Mouse (Mus musculus) layer of hippocampus, adult 9-11 months (tissue): ENCODE data around the gene Zfp110.
"Not testable (repeated sequence)": the region's sequence is repeated elsewhere in the genome, so short reads cannot be mapped to it uniquely, and the experiment has no call there.

Experiments
- DNase-seq: peaks from one replicate; pipeline ENCODE4 v3.0.0; 2022

Zfp110 gene

DNA sequence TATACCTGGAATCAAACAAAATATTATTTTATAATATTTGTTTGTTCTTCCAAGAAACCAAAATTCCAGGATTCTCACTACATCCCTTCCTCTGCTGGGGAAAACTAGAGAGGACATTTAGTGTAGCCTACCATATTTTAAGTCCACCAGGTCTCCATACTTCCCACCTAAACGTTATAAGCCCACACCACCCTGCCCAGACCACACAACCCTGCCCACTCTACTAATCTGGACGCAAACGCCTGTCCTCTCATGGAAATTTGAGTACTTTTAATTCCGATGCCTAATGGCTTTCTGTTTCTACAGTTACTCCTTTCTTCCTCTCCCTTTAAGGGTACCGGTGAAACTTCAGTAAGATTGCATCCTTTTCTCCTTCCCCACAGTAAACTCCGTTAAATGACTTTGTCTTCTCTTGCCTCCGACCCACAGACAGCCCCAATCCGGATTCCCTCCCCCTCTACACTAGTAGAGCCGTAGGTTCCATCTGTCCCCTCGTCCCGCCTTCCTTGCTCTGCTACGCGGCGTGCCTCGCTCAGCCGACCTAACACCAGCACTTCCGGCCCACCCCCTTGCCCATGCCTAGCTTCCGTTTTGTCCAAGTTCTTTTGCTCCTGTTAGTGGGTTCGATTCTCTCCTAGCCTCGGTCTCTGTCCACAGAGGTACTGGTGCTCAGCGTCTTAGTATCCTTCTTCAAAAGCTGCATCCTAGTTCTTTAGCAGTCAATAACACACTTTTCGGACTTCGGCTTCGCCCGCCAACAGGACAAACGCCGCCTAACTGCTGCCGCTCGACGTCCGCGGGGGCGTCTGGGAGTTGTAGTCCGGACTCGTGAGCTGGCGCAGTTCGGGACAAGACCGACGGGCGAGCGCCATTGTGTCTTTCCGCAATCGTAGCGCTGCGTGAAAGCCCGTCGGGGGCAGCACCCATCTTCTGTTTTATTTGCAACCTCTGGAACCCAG lies at the start of gene Zfp110:
TSS of gene Zfp110 (plus strand) at position 600 of the 959 bp plus-strand sequence.
- DNase-seq: peak; percentile 85

DNA sequence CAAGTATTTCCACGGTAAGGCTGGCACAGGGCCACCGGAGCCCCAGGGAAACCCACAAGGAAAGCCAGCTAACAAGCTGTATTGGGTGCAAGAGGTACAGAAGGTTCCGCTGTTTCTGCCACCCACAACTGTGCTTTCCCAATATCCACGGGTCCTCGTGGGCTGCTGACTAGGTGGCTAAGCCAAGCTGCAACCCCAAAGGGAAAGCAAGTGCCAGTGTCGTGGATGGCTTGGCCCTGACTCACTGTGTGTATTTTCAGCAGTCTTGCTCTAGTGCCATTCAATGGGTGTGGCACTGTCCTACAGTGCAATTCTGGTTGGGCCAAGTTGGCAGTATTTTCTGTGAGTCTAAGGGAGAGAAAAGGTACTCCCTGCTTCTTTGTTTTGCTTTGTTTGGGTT lies 47.2 kb upstream of the Zfp110 start:
- peak; percentile 9 for DNase-seq

DNA sequence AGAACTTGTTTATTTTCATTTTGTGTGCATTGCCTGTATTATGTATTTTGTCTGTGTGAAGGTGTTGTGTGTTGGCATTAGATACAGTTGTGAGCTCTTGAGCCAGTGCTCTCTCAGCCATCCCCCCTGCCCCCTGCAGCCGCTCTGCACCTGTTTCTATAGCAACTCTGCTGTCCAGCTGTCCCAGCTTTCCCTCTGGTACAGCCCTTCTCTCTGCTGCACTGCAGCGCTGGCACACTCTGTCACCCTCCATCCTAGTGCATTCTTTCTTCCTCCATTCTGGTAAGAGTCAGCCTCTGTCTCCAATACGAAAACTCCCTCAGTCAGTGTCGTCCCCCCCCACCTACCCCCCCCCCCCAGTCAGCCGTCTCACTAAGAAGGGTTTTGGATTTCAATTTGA lies 46.5 kb upstream of the Zfp110 start:
- DNase-seq: no peak

DNA sequence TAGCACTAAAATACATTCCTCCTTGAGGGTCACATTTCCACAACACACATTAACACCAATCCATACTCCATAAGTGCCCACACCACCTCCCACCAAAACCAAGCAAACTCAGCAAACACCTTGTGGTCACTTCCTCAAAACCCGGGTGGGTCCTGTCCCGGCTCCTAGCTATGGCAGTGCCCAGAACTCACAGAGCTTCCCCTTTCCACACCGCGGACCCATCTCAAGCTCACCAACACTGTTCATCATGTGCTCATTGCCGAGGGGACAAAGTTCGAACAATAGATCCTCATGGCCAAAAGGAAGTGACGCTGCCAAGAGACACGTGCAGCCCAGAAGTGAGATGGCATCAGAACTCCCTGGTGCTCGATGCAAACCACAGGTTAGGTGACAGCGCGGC lies 41.9 kb upstream of the Zfp110 start:
- not testable (repeated sequence) for DNase-seq

DNA sequence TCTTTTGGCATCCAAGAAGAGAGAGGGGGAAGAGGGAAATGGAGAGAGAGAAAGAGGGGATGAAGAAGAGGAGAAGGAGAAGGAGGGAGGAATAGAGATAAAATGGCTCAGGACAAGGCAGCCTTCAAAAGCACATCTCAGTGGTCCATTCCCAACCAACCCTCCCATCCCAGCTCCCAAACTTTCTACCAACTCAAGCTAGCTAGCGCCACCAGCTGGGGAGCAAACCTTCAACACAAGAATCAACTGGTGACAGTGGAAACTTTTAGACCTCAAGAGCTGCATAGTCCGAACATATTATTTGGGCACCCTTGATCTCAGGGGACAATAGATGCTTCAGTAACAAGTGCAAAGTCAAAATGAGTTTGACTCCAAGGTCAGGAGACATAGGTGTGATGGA lies 36.6 kb upstream of the Zfp110 start:
- no peak for DNase-seq

DNA sequence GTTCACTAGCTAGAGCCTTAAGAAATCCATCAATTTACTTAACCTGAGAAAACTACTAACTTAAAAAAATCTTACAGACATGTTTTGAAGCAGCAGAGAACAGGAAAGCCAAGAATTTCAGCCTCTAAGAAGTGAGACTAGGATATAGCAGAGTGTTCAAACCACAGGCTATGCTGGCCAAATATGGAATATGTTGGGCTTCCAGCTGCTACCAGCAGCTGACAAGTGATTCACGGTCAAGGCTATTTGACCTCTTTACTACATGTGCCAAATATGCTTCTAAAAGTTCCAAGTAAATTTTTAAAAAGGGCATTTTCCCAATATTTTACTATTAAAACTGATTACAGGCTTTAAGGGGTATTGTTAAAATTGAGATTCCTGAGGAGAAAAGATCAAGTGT lies 35.0 kb upstream of the Zfp110 start:
- DNase-seq: no peak

DNA sequence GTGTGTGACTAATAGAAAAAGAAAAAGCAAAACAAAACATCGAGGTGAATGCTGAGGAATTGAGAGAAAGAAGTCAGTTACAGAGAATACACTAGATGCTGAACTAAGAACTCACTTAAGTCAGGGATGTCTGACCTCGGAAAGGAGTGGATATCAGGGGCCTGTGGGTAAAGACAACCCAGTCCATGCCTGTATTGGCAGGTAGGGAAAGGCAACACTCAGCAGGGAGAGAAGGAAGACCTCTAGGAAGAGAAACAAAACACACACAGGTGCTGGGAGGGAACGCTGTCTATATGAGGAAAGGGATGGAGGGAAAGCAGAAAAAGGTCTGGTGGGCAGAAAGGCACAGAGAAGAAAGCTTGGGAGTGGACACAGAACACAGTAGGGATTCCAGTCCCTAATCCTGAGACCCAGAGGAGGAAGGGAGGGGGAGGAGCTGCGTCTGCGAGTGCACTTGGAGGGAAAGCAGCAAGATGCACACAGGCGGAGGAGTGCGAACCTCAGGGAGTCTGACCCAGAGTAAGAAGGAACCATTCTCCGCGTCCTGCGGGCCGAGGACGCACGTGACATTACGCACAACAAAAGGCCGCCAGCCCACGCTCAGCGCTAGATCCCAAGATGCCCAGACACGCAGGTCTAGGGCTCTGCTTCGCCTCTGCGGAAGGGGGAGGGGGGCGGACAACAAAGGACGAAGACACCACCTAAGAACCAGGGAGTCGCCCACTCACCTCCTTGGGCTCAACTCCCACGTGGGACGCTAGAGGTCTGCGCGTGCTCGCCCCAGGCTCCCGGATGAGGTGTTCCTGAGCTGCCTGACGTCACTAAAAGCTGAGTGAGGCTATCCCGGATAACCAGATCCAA lies 31.5 kb upstream of the Zfp110 start, which contains the start of gene Zscan18:
TSS of gene Zscan18 (minus strand) at position 770 of the 861 bp plus-strand sequence.
- peak; percentile 90 for DNase-seq

DNA sequence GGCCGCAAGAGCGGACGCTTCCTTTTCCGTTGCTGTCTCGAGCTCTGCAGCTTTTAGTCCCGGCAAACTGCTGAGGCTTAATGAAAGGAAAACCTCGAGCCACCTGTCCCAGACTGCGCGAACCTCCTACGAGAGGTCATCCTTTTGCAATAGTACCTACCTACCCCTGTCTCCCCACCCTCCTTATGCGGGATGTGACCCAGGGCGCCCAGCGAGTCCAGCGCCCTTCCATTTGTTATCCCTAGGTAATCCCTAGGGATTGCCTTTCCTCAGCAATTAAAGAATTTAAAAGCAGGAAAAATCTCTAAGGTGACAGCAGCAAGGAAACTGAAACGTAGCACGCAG lies 30.9 kb upstream of the Zfp110 start:
- no peak for DNase-seq

DNA sequence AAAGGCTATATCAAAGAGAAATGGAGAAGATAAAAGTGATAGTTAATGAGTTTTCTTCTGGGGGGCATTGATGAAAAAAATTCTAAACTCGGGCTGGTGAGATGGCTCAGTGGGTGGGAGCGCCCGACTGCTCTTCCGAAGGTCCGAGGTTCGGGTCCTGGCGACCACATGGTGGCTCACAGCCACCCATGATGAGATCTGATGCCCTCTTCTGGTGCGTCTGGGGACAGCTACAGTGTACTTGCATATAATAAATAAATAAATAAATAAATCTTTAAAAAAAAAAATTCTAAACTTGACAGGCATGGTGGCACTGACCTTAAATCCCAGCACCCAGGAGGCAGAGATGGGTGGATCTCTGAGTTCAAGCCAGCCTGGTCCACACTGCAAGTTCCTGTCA lies 19.0 kb upstream of the Zfp110 start:
- no peak for DNase-seq

DNA sequence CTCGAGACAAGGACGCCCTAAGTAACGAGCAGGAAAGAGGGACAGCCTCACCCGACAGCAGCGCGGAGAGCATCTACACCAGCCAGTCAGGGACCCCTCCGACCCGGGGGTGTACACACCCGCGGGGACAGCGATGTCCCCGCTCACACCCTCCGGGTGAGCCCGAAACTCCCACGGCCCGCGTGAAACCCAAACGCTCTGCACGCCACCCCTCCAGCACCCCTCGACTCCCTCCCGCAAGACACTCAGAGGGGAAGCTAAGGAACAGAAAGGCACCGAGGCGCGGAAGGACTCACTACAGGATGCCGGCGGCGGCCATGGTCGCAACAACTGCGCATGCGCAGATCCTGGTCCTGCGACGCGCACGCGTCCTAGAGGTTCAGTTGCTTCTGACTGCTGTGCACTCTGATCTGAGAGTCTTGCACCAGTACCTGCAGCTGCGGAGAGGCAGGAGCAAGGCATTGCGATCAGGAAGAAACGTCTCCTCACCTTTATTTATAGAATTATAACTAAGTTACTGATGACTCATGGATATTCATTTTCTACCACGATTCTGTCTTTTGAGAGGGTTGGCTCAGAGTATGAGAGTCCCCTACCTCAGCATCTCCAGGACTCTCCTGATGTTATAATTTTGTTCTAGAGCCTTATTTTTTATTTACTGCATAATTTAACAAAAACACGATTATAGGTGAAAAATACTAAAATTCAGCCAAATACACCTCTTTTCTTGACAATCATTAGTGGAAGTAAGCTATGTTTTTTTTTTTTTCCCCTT lies 15.9 kb upstream of the Zfp110 start, which contains the start of gene Zfp329:
TSS of gene Zfp329 (minus strand) at position 338 of the 775 bp plus-strand sequence.
- peak; percentile 90 for DNase-seq

DNA sequence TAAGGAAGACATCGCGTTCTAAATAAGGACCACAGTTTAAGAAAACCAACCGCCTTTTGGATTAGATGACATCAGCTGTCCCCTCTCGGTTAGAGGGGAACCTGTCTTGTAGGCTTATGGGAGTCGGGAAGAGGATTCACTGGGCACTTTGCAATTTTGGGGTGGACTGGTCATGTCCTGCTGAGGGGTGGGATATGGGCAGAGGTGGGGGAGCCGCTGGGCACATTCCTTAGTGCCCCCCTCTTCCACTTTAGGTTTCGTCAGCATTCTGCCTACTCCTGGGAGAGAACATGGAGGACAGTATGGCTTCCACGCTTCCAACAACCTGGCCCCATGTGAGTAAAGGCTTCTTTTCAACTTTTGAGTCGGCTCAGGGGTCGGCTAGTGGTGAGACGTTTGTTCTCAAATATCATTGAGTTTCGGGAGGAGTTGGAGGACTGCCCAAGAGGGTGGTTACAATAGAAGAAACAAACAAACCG lies 671 bp downstream of the Zfp110 start:
- DNase-seq: peak; percentile 3

DNA sequence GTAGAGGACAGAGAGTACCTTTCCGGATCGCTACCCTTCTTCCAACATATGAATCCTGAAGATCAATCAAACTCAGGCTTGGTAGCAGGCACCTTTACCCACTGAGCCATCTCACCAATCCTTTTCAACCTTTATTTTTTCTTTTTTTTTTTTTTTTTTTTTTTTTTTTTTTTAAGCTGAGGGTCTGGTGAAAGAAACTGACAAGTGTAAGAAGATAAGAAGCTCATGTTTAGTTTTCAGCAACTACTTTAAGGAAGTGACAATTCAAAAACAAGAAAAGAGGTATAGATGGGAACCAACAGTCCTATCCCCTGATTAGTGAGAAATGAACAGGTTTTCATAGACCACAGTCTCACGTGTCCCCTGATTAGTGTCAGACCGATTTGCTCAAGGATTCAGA lies 1.2 kb downstream of the Zfp110 start:
- no peak for DNase-seq

DNA sequence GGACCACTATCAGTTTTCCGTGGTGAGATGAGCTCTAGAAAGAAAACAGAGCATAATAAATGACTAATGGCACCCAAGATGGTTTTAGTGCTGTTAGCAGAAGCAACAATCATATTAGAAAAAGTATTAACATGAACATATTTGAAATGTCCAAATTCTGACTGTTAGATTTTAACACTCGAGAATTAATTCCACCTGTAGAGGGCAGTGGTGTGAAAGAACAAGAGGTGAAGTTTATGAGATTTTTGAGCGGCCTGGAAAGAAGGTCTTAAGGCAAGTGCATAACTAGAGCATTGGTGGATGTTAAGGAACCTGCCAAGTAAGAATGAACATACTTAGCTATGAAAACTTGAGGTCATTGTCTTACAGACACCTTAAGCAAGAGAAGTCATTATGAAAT lies 39.7 kb downstream of the Zfp110 start:
- no peak for DNase-seq

DNA sequence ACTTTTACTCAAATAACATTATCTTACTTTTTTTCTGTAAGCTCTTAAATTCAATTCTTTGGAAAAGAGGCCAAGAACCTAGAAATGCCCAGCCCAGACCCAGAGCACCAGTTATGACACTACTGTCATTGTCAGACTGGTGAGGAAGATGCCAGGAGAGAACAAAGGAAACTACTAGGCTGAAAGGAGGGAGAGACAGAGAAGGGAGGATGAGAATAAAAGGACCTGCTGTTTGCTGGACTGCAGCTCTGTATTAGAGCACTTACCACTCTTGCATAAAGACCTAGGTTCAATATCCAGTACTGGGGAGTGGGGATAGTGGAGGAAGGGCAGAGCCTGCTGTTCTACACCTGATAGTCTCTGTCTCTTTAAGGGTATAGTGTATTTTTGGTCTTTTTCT lies 45.5 kb downstream of the Zfp110 start:
- DNase-seq: no peak

DNA sequence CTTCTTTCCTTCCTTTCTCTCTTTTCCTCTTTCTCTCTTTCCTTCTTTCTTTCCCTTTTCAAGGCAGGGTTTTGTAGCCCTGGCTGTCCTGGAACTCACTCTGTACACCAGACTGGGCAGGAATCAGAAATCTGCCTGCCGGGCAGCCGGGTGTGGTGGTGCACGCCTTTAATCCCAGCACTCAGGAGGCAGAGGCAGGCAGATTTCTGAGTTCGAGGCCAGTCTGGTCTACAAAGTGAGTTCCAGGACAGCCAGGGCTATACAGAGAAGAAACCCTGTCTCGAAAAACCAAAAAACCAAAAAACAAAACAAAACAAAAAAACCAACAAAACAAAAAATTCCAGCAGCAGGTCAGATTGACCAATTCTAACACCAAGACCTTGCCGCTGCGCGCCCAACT lies 45.9 kb downstream of the Zfp110 start:
- DNase-seq: not testable (repeated sequence)

DNA sequence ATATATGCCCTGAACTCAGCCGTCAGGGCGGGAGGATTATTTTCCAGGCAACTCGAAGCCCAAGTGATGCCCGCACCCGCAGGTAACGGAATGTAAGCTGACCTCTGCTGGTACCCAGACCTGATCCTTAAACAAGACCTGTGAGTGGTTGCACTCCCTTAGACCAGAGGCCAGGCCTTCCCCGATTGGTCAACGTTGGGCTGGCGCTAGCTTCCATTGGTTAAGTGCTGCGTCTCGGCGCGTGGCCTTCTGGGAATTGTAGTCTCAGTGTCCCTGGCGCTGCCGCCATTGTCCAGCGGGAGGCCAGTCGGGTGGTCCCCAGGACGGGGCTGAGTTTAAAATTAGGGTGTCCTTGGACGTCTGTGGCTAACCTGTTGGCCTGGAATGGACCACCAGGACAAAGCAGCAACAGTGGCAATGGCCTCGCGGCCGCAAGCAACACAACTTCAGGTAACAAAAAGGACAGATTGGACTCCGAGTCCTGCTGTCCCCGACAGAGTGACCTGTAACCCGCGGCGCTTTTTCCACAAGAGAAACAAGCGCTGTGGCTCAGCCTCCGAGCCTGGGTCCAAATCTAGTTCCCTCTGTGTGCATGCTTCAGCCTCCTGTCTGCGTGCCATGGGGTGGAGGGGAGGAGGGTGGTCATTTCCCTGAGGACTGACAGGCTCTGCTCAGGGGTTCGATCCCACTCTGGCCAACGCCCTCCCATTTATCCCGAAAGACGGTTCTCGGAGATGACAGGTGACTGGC lies 46.5 kb downstream of the Zfp110 start, which contains the start of gene Zfp128:
TSS of gene Zfp128 (plus strand) at position 267 of the 750 bp plus-strand sequence.
- peak; percentile 96 for DNase-seq

DNA sequence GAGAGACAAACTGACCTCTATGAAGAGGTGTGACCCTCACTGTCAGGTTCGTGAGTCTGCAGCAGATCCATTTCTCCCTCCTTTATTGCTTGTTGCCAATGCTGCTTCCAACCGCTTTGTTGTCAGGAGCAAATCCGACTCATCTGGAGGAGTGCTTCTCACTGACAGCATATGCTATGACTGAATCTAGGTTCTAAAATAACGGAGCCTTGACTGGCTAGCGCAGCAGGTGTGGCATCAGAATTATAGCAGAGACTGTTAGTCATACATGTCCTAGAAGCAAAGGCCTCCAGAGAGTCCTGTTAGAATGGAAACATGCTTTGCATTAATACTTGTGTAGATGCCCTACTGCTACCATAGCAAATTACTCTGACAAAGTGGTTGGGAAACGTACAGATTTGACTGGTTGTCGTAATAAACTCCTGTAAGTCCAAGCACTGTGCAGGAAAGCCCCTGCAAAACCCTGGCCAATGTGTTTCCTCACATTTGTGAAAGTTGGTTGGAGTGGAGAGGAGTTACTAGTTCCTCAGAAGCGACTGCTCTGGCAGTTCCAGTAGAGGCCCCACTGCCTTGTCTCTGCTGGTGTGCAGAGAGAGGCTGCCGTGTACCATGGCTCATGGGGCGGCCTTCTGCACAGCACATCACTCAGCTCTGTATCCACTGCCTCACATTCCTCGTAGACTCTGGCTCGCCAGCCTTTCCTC lies 52.2 kb downstream of the Zfp110 start:
- DNase-seq: no peak

DNA sequence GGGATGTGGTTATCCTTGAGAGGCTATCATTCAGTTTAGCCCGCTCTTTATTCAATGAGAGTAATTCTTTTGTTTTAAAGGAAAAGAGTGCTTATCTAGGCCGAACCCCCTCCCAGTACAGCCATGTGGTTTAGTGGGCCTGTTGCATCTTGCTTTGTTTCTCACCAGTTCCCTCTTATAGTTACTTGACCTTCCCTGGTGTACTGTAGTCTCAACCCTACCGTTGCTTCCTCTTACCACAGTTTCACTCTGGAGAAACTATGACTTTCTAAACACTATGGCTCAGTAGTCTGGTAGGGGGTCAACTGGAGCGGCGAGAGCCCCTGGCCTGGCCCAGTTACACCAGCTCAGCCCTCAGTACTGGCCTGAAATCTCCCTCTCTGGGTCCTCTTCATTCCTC lies 53.0 kb downstream of the Zfp110 start:
- no peak for DNase-seq

DNA sequence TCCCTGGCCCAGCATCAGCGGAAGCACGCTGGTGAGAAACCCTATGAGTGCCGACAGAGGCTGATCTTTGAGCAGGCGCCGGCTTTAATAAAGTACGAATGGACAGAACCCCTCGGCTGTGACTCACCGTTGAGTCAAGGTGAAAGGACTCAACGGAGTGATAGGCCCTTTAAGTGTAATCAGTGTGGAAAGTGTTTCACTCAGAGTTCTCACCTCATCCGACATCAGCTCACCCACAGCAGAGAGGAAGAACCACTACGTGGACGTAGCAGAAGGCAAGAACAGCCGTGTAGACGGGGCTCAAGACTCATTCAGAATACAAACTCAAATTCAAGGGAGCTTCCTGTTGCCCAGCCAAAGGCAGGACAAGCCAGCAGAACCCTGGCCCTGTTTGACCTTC lies 56.4 kb downstream of the Zfp110 start:
- DNase-seq: no peak

DNA sequence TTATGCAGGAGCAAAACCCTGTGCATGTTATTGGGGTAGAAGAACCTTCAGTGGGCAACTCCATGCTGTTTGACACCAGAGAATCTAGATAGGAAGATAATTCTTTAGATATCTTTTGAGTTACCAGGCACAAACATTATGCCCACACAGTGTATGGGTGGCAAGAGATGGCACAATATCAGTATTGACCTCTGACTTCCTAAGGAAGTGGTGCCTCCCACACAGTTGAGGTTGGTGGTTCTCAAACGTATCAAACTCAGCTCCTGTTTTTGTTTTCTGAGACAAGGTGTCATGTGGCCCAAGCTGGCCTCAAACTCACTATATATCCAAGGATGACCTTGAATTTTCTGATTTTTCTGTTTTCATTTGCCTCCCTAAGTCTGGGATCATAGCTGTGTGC lies 56.8 kb downstream of the Zfp110 start:
- DNase-seq: no peak
